Mouse (Mus musculus): ENCODE data around the gene Map2k2. TPM values are rescaled to one million over a fixed set of nuclear protein-coding genes. Genes with fewer than 3 reads are reported as not detected.

Gene Map2k2
- polyA plus RNA-seq, 1 experiment from 2014 or later: 118 TPM

GRCm38 (mm10) chr10:81068706-81069105, 37.0 kb upstream of the Map2k2 start:
- 65% methylated on average over 5 of the region's 5 CpGs for WGBS
- peaks cover 6% of the 10 kb centered on the region; the same call in 1 of the 2 replicates for H3K4me1 ChIP-seq (ENCODE audit: insufficient read depth, low read depth, low read length)
- H3K4me2 ChIP-seq (replicated peaks; ENCODE audit: low read depth, low read length): no peak overlapping the region
- no peak overlapping the region for H3K27ac ChIP-seq (ENCODE audit: low read length)
- no peaks in the 10 kb centered on the region for H3K9me3 ChIP-seq (ENCODE audit: low read length)
- TF ChIP-seq CTCF (IDR thresholded peaks at IDR 0.05): no peak
- no peak for TF ChIP-seq EP300 (IDR thresholded peaks at IDR 0.05)
- no peak for ATAC-seq
- no peaks in the 10 kb centered on the region for H3K27me3 ChIP-seq (replicated peaks; ENCODE audit: insufficient read depth, low read length)
- no peak overlapping the region for H3K4me3 ChIP-seq (ENCODE audit: low read depth, low read length)
- no peaks in the 10 kb centered on the region for H3K36me3 ChIP-seq (ENCODE audit: insufficient read depth, low read length)
- no peak for DNase-seq (ENCODE audit: low spot score)
- no peak overlapping the region for H3K9ac ChIP-seq (replicated peaks; ENCODE audit: low read depth)

GRCm38 (mm10) chr10:81069836-81070235, 35.9 kb upstream of the Map2k2 start, which contains the start of gene Thop1:
Thop1 (plus strand) TSS chr10:81070035.
- Histone ChIP-seq H3K27ac (ENCODE audit: low read length) (no peak within 1 kb of the TSS), H3K4me3 (ENCODE audit: low read depth, low read length) (peak within 1 kb of the TSS; percentile 48), H3K36me3 (ENCODE audit: insufficient read depth, low read length) (no peaks in the 10 kb centered on the region), H3K4me2 (replicated peaks; ENCODE audit: low read depth, low read length) (peak within 1 kb of the TSS; percentile 87), H3K4me1 (ENCODE audit: insufficient read depth, low read depth, low read length) (peaks cover 6% of the 10 kb centered on the region; the same call in 1 of the 2 replicates), H3K9me3 (ENCODE audit: low read length) (no peaks in the 10 kb centered on the region), H3K27me3 (replicated peaks; ENCODE audit: insufficient read depth, low read length) (no peaks in the 10 kb centered on the region), H3K9ac (replicated peaks; ENCODE audit: low read depth) (peak within 1 kb of the TSS; percentile 63)
- DNase-seq (ENCODE audit: low spot score) (peak; percentile 100), ATAC-seq (peak; percentile 98)
- under 1% methylated on average over 35 of the region's 35 CpGs for WGBS
- TF ChIP-seq CTCF (IDR thresholded peaks at IDR 0.05) (no peak), EP300 (IDR thresholded peaks at IDR 0.05) (no peak)

GRCm38 (mm10) chr10:81072290-81072689, 33.4 kb upstream of the Map2k2 start:
- 91% methylated on average over 8 of the region's 8 CpGs for WGBS
- no peak for TF ChIP-seq EP300 (IDR thresholded peaks at IDR 0.05)
- no peak for TF ChIP-seq CTCF (IDR thresholded peaks at IDR 0.05)
- Histone ChIP-seq H3K4me3 (ENCODE audit: low read depth, low read length) (no peak overlapping the region), H3K4me2 (replicated peaks; ENCODE audit: low read depth, low read length) (no peak overlapping the region), H3K36me3 (ENCODE audit: insufficient read depth, low read length) (0 out of 2 replicates have a peak, but pooled peaks cover 4% of the 10 kb centered on the region), H3K27me3 (replicated peaks; ENCODE audit: insufficient read depth, low read length) (no peaks in the 10 kb centered on the region), H3K9ac (replicated peaks; ENCODE audit: low read depth) (no peak overlapping the region), H3K4me1 (ENCODE audit: insufficient read depth, low read depth, low read length) (peaks cover 6% of the 10 kb centered on the region; the same call in 1 of the 2 replicates), H3K9me3 (ENCODE audit: low read length) (no peaks in the 10 kb centered on the region), H3K27ac (ENCODE audit: low read length) (no peak overlapping the region)
- no peak for ATAC-seq
- no peak for DNase-seq (ENCODE audit: low spot score)

- Histone ChIP-seq H3K27me3 (replicated peaks; ENCODE audit: insufficient read depth, low read length) (no peaks in the 10 kb centered on the region), H3K36me3 (ENCODE audit: insufficient read depth, low read length) (0 out of 2 replicates have a peak, but pooled peaks cover 8% of the 10 kb centered on the region), H3K4me3 (ENCODE audit: low read depth, low read length) (no peak overlapping the region), H3K27ac (ENCODE audit: low read length) (no peak overlapping the region), H3K9me3 (ENCODE audit: low read length) (no peaks in the 10 kb centered on the region), H3K9ac (replicated peaks; ENCODE audit: low read depth) (no peak overlapping the region), H3K4me1 (ENCODE audit: insufficient read depth, low read depth, low read length) (peaks cover 6% of the 10 kb centered on the region; the same call in 1 of the 2 replicates), H3K4me2 (replicated peaks; ENCODE audit: low read depth, low read length) (no peak overlapping the region)
- WGBS: 63% methylated on average over 7 of the region's 7 CpGs
- peak; percentile 72 for TF ChIP-seq CTCF (IDR thresholded peaks at IDR 0.05)
- no peak for TF ChIP-seq EP300 (IDR thresholded peaks at IDR 0.05)
- no peak for DNase-seq (ENCODE audit: low spot score)
- ATAC-seq: no peak
These were observed 32.3 kb upstream of the Map2k2 start for GRCm38 (mm10) chr10:81073464-81073863.

GRCm38 (mm10) chr10:81075734-81076133, 30.0 kb upstream of the Map2k2 start:
- no peaks in the 10 kb centered on the region for H3K27me3 ChIP-seq (replicated peaks; ENCODE audit: insufficient read depth, low read length)
- no peak overlapping the region for H3K27ac ChIP-seq (ENCODE audit: low read length)
- no peak overlapping the region for H3K4me3 ChIP-seq (ENCODE audit: low read depth, low read length)
- no peaks in the 10 kb centered on the region for H3K9me3 ChIP-seq (ENCODE audit: low read length)
- WGBS: 68% methylated on average over 8 of the region's 8 CpGs
- 0 out of 2 replicates have a peak, but pooled peaks cover 8% of the 10 kb centered on the region for H3K36me3 ChIP-seq (ENCODE audit: insufficient read depth, low read length)
- H3K4me1 ChIP-seq (ENCODE audit: insufficient read depth, low read depth, low read length): no peaks in the 10 kb centered on the region
- no peak overlapping the region for H3K4me2 ChIP-seq (replicated peaks; ENCODE audit: low read depth, low read length)
- ATAC-seq (no peak), DNase-seq (ENCODE audit: low spot score) (no peak)
- TF ChIP-seq CTCF (IDR thresholded peaks at IDR 0.05): no peak
- TF ChIP-seq EP300 (IDR thresholded peaks at IDR 0.05): no peak
- no peak overlapping the region for H3K9ac ChIP-seq (replicated peaks; ENCODE audit: low read depth)

GRCm38 (mm10) chr10:81076356-81076755, 29.4 kb upstream of the Map2k2 start:
- WGBS: 73% methylated on average over 1 of the region's 1 CpGs
- TF ChIP-seq EP300 (IDR thresholded peaks at IDR 0.05): no peak
- TF ChIP-seq CTCF (IDR thresholded peaks at IDR 0.05): no peak
- Histone ChIP-seq H3K27me3 (replicated peaks; ENCODE audit: insufficient read depth, low read length) (no peaks in the 10 kb centered on the region), H3K36me3 (ENCODE audit: insufficient read depth, low read length) (0 out of 2 replicates have a peak, but pooled peaks cover 8% of the 10 kb centered on the region), H3K9me3 (ENCODE audit: low read length) (no peaks in the 10 kb centered on the region), H3K4me3 (ENCODE audit: low read depth, low read length) (no peak overlapping the region), H3K9ac (replicated peaks; ENCODE audit: low read depth) (no peak overlapping the region), H3K4me1 (ENCODE audit: insufficient read depth, low read depth, low read length) (no peaks in the 10 kb centered on the region), H3K27ac (ENCODE audit: low read length) (no peak overlapping the region), H3K4me2 (replicated peaks; ENCODE audit: low read depth, low read length) (no peak overlapping the region)
- no peak for ATAC-seq
- no peak for DNase-seq (ENCODE audit: low spot score)
